Mouse (Mus musculus): Measurements from ENCODE around the gene Tshz2. TPM values are rescaled to one million over a fixed set of nuclear protein-coding genes. Genes with fewer than 3 reads are reported as not detected.
A peak's percentile ranks its signal among the peaks of the same experiment; 100 is the strongest.

Gene Tshz2
- total RNA-seq, 2 experiments from 2014 or later = 22.4 to 24.8 TPM

- no peak for DNase-seq
Measured at GRCm38 (mm10) chr2:169630070-169630469, 2.7 kb upstream of the Tshz2 start.

GRCm38 (mm10) chr2:169633491-169634289, 877 bp downstream of the Tshz2 start:
- peak; percentile 39 for DNase-seq

GRCm38 (mm10) chr2:169634619-169635382, 2.0 kb downstream of the Tshz2 start:
- no peak for DNase-seq

- DNase-seq = no peak
Measured at GRCm38 (mm10) chr2:169635428-169635827, 2.6 kb downstream of the Tshz2 start.

- no peak for DNase-seq
Measured at GRCm38 (mm10) chr2:169636414-169636813, 3.6 kb downstream of the Tshz2 start.

DNA sequence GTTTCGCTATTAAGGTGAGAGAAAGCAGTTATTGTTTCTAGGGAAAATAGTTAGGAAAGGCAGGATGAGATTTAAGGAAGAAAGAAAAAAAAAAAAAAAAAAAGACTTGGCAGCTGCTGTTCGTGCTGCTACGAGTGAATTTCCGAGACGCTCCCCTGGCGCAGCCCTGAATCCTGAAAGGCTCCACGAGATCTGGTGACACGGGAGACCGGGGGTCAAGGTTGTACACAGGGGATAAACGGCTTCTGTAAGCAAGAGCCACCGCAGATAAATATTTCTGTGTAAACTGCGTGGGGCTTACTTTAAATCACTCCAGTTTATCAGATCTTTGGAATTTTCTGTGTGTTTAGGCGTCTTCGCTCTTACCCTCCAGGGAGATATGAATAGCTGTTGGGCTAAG, 8.7 kb downstream of the Tshz2 start:
- DNase-seq = no peak

- no peak for DNase-seq
Measured at GRCm38 (mm10) chr2:169642420-169642819, 9.6 kb downstream of the Tshz2 start.

GRCm38 (mm10) chr2:169647091-169647490, 14.3 kb downstream of the Tshz2 start:
- no peak for DNase-seq

GRCm38 (mm10) chr2:169649262-169649885, 16.6 kb downstream of the Tshz2 start:
- DNase-seq = no peak

- no peak for DNase-seq
Measured at GRCm38 (mm10) chr2:169653282-169653681, 20.5 kb downstream of the Tshz2 start.

GRCm38 (mm10) chr2:169663792-169664191, 31.0 kb downstream of the Tshz2 start:
- no peak for DNase-seq

DNA sequence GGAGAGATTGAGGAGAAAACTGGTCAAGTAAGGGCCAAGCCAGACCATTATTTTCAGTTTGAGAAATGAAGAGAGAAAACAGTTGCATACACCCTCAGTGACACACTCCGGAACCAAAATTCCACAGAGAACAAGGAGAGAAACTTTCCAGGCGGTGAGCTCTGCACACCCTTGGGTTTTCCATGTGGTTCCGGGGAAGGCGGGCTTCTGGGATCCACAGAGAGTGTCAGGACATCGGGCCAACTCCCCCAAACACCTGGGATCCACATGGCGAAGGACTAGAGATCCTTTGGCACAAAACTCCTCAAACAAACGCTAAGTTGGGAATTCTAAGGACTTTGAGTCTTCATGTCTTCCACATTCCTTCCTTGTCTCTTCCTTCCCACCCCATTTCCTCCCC, 38.5 kb downstream of the Tshz2 start:
- no peak for DNase-seq

DNA sequence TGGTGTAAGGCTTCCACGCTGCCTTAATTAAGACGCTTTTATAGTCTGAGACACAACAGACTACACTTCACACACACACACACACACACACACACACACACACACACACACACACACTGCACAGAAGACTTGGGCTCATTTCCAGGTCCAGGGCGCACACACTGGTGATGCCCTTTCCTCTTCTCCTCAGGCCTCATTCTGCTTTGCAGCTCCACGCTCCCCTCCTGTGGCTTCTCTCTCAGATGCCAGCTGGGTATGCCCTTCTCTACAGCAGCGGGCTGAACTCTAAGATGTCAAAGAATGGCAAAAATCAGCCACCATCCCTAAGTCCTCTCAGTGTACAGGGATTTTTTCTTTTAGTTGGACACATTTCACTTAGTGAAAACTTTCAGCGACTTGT, 41.0 kb downstream of the Tshz2 start:
- DNase-seq = no peak

DNA sequence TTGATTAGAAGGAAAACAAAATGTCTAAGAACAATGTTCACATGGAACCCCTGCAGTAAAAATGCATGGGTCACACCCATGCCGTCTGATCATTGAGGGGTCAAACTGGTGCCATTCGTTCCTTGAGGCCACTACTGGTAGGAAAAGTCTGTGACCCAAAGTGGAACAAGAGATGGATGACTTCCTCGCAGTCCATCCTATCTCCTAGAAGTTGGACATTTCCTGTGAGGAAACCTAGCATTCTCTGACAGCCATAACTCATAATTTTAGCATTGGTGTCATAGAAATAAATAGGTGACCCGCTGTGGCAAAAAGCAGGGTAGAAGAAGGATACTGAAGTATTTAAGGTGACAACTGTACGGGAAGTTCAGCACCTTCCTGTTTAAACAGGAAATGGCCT, 41.4 kb downstream of the Tshz2 start:
- no peak for DNase-seq

DNA sequence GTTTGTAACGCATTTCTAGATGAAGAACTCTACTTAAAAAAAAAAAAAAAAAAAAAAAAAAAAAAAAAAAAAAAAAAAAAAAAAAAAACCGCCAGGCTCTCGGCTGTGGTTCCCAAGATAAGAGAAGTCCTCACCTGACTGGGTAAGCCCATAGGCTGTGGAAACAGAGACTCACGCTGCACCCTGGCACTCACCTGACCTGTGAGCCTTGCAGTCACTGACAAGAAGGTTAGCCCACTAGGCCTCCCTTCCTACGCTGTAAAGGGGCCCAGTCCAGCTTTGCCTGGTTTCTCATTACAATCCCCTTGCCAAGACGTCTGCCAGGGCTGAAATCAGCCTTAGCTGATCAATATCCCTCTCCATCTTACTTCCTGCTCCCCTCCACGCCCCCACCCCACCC, 46.5 kb downstream of the Tshz2 start:
- DNase-seq = no peak

- DNase-seq = no peak
Measured at GRCm38 (mm10) chr2:169679951-169680350, 47.1 kb downstream of the Tshz2 start.

- no peak for DNase-seq
Measured at GRCm38 (mm10) chr2:169685260-169685659, 52.4 kb downstream of the Tshz2 start.

DNA sequence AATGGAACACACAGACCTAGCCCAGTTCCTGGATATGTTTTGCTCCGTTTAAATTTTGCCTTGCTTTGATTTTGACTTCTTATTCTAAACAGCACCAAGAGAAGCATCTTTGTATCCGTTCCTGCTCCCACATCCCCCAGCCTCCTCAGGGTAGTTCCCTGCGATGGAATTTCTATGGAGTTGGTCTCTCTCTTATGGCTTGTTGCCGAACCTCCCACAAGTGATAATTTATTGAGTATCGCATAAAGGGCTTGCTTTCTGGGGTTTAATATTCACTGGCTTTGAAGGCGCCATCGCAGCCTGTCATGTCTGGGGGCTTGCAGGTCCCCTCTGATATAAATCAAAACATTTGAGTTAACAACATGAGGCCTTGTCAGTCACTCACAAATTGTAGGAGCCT, 52.9 kb downstream of the Tshz2 start:
- no peak for DNase-seq

DNA sequence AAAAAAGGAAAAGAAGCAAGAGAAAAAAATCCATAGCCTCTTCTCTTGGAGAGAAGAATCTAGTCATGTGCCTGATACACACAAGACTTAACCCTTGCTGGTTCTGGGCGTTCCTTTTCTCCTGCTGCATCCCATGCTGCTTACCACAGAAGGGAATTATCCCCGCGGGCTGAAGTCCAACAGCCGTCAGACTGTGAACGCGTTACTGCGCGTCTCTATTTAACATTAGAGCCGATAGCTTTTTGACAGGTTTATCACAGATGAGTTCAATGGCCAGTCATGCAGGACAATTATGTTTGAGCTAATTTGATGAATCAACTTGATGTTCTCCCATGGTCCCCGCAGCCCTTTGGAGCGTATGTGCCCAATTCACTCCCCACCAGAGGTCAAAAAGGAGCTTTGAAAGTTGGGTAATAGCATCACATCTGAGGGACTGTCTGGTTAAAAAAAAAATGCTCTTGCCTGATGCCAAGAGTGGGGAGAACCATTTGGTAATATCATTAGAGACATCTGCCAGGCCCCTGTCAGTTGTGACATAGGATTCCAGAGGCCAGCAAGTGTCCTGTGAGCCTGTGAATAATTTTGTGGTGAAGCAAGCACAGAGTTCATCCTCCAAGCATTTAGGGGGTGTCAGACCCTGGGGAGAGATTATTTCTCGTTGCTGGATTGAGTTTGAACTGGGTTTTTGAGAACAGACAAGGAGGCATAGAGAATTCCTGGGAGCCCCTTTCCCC, 54.1 kb downstream of the Tshz2 start:
- no peak for DNase-seq

DNA sequence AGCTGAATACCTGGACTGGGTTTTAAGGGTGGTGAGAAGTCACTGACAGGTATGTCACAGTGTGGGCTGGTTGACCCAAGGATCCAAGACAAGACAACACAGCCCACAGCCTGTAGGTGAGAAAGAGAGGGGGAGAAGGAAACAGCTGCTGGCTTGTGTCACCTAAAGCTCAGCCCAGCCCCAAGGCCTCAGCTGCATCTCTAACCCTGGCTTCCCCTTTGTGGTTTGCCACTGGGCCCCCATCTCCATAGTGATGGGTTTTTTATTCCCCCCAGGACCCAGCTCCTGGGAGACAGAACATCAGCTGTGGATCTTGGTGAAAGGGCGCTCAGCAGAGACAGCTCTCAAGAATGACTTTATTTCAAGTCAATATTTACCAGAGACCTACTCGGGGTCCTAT, 57.2 kb downstream of the Tshz2 start:
- no peak for DNase-seq

DNA sequence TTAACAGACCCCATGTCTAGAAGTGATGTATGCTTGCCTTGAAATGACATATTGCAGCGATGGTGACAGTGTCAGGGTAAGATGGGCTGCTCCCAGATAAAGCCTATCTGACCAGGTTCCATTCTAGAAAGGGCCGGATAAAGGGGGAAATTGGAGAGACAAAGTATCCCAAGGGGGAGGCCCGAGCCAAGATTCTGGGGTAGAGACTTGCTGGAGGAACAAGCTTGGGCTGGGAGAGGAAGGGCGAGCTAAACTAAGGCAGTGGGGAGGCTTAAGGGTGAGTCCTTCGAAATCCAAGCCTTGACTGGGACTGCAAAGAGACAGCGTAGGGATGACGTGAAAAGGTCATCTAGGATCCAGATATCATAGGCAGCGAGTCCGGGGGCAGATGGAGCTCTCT, 61.7 kb downstream of the Tshz2 start:
- no peak for DNase-seq

GRCm38 (mm10) chr2:169695025-169695424, 62.2 kb downstream of the Tshz2 start:
- DNase-seq = no peak

DNA sequence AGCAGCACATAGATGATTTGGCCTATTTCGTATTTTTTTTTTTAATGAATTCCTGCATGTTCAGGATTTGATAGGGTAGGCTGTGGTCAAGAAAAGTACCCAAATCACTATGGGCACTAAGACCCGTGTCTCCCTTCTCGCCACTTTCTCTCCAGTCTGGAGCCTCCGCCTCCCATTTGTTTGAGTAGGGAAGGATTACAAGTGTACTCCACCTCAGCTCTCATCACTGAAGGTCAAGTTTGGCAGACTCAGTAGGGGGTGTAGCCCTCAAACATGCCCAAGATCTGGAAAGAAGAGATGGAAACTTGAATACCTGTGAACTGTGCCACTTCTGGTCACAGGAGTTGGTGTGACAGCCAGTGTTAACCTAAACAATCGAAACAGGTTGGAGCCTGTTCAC, 66.3 kb downstream of the Tshz2 start:
- no peak for DNase-seq

Measured in gastrocnemius, postnatal 10 days (tissue).